ENCODE assay signal across 8 mouse cellular contexts in genomic region chr14:25805871-25806270, GRCm38 (mm10). TPM values are rescaled to one million over a fixed set of nuclear protein-coding genes. Genes with fewer than 3 reads are reported as not detected.
DNase-seq lines count a peak whose midpoint lies in the region; ATAC-seq and TF ChIP-seq lines count a peak whose summit lies in the region.

No protein-coding gene starts in this region.

- H3K9me3 ChIP-seq in ES-E14 (ENCODE audit: control insufficient read depth, insufficient read depth, low read depth, low read length) = no peaks in the 10 kb centered on the region
- H3K9me3 ChIP-seq in embryonic facial prominence, embryonic 15.5 days (replicated peaks) = no peaks in the 10 kb centered on the region
- no peaks in the 10 kb centered on the region for H3K9me3 ChIP-seq in kidney, embryonic 15.5 days (replicated peaks)
- no peaks in the 10 kb centered on the region for H3K9me3 ChIP-seq in liver, embryonic 11.5 days (ENCODE audit: control insufficient read depth, low read length)

- H3K36me3 ChIP-seq in ES-E14 (ENCODE audit: control insufficient read depth, insufficient read depth, low read length, poor library complexity, severe bottlenecking) (no peaks in the 10 kb centered on the region), myocyte (ENCODE audit: control insufficient read depth, insufficient read depth) (no peaks in the 10 kb centered on the region)
- H3K36me3 ChIP-seq in embryonic facial prominence, embryonic 15.5 days = no peaks in the 10 kb centered on the region
- no peaks in the 10 kb centered on the region for H3K36me3 ChIP-seq in kidney, embryonic 15.5 days
- H3K36me3 ChIP-seq in liver, embryonic 11.5 days (ENCODE audit: control insufficient read depth, insufficient read depth, low read length) = no peaks in the 10 kb centered on the region

- peak overlapping the region; percentile 68; the same call in 1 of the 2 replicates for H3K9ac ChIP-seq in ES-E14 (ENCODE audit: insufficient read depth, low read depth, low read length, poor library complexity, severe bottlenecking)
- no peak overlapping the region for H3K9ac ChIP-seq in embryonic facial prominence, embryonic 15.5 days
- H3K9ac ChIP-seq in kidney, embryonic 15.5 days = no peak overlapping the region
- no peak overlapping the region for H3K9ac ChIP-seq in liver, embryonic 11.5 days (ENCODE audit: low read depth, low read length)

- in situ Hi-C loops in ES-E14 (cut with MboI; ENCODE audit: low sequenced_read_pairs in 2 of 2, unreplicated experiment in 2 of 2) = no loop called here

- no peaks in the 10 kb centered on the region for H3K79me2 ChIP-seq in myocyte (ENCODE audit: control insufficient read depth, insufficient read depth)

- H3K27me3 ChIP-seq in embryonic facial prominence, embryonic 15.5 days = no peaks in the 10 kb centered on the region
- no peaks in the 10 kb centered on the region; the same call in 1 of the 2 replicates for H3K27me3 ChIP-seq in kidney, embryonic 15.5 days
- no peaks in the 10 kb centered on the region for H3K27me3 ChIP-seq in myocyte (ENCODE audit: control insufficient read depth, insufficient read depth, insufficient read length)
- H3K27me3 ChIP-seq in liver, embryonic 11.5 days (replicated peaks; ENCODE audit: control insufficient read depth, insufficient read depth, low read length) = no peaks in the 10 kb centered on the region

- H3K4me2 ChIP-seq in embryonic facial prominence, embryonic 15.5 days (replicated peaks) = no peak overlapping the region
- no peak overlapping the region for H3K4me2 ChIP-seq in kidney, embryonic 15.5 days
- no peak overlapping the region for H3K4me2 ChIP-seq in myocyte (ENCODE audit: low read depth)
- no peak overlapping the region for H3K4me2 ChIP-seq in liver, embryonic 11.5 days

- peaks cover 1 to 8% of the 10 kb centered on the region in 2 experiments; a peak in 1 of 4 replicates for H3K4me1 ChIP-seq in ES-E14 (ENCODE audit: control insufficient read depth in 2 of 2, insufficient read depth in 2 of 2, low read length in 2 of 2, poor library complexity in 1 of 2)
- H3K4me1 ChIP-seq in embryonic facial prominence, embryonic 15.5 days = peaks cover 16% of the 10 kb centered on the region
- H3K4me1 ChIP-seq in kidney, embryonic 15.5 days = peaks cover 30% of the 10 kb centered on the region
- H3K4me1 ChIP-seq in liver, embryonic 11.5 days (replicated peaks; ENCODE audit: control insufficient read depth, insufficient read depth, low read length) = no peaks in the 10 kb centered on the region

- 62% methylated on average over 7 of the region's 7 CpGs for WGBS in embryonic facial prominence, embryonic 15.5 days
- 41% methylated on average over 7 of the region's 7 CpGs for WGBS in kidney, embryonic 15.5 days
- 70% methylated on average over 7 of the region's 7 CpGs for WGBS in liver, embryonic 11.5 days

- peak; percentile 31; the same call in 1 of the 2 replicates for ATAC-seq in frontal cortex, adult (ENCODE audit: low TSS enrichment)
- peak; percentile 37; the same call in 1 of the 2 replicates for ATAC-seq in embryonic facial prominence, embryonic 15.5 days (ENCODE audit: insufficient number of reproducible peaks, low FRiP score, low TSS enrichment, low read depth)
- ATAC-seq in kidney, embryonic 15.5 days (replicated peaks; ENCODE audit: low FRiP score) = peak; percentile 42; the same call in 1 of the 2 replicates
- ATAC-seq in liver, embryonic 11.5 days (replicated peaks; ENCODE audit: low FRiP score) = no peak

- H3K4me3 ChIP-seq in ES-E14 (ENCODE audit: insufficient read depth in 1 of 2, low read depth in 1 of 2, low read length in 2 of 2, poor library complexity in 1 of 2, severe bottlenecking in 1 of 2) (no peak overlapping the region), myocyte (no peak overlapping the region)
- no peak overlapping the region for H3K4me3 ChIP-seq in embryonic facial prominence, embryonic 15.5 days (replicated peaks)
- no peak overlapping the region for H3K4me3 ChIP-seq in kidney, embryonic 15.5 days (replicated peaks)
- H3K4me3 ChIP-seq in liver, embryonic 11.5 days (ENCODE audit: low read depth, low read length) = no peak overlapping the region

- no peak overlapping the region for H3ac ChIP-seq in myocyte (ENCODE audit: control insufficient read depth, insufficient read length)

- no peak for TF ChIP-seq POLR2A in myocyte (IDR thresholded peaks at IDR 0.05; ENCODE audit: insufficient read length, low read depth)

- no peak overlapping the region for H3K27ac ChIP-seq in ES-E14 (ENCODE audit: insufficient read depth, low read depth, low read length, poor library complexity, severe bottlenecking)
- 0 out of 2 replicates have a peak overlapping the region, but pooled peaks have one; percentile 1 for H3K27ac ChIP-seq in embryonic facial prominence, embryonic 15.5 days (replicated peaks)
- peak overlapping the region; percentile 49 for H3K27ac ChIP-seq in kidney, embryonic 15.5 days
- H3K27ac ChIP-seq in liver, embryonic 11.5 days (ENCODE audit: low read depth, low read length) = no peak overlapping the region

- DNase-seq in frontal cortex, postnatal 25 days (ENCODE audit: low spot score in 2 of 2) = no peak
- DNase-seq in ES-E14 (ENCODE audit: low read depth, low spot score) = no peak
- no peak for DNase-seq in liver, embryonic 11.5 days (ENCODE audit: low spot score)
- no peak for DNase-seq in urinary bladder, postnatal 10 days (ENCODE audit: low spot score)

TF ChIP-seq in ES-E14, 5 proteins besides CTCF, POLR2A, EP300 and RAD21:
- TF ChIP-seq CHD2 (IDR thresholded peaks at IDR 0.05; ENCODE audit: low read depth, low read length) (no peak), ZC3H11A (IDR thresholded peaks at IDR 0.05; ENCODE audit: borderline replicate concordance, low read depth, low read length) (no peak), MAFK (IDR thresholded peaks at IDR 0.05; ENCODE audit: insufficient read depth, low read depth, low read length) (no peak), HCFC1 (IDR thresholded peaks at IDR 0.05; ENCODE audit: borderline replicate concordance, insufficient read depth, low read length) (no peak), ZNF384 (IDR thresholded peaks at IDR 0.05; ENCODE audit: low read depth, low read length) (no peak)

TF ChIP-seq in myocyte, 11 proteins besides CTCF, POLR2A, EP300 and RAD21:
- TF ChIP-seq USF1 (IDR thresholded peaks at IDR 0.05; ENCODE audit: low read depth) = no peak
- TF ChIP-seq TCF3 (IDR thresholded peaks at IDR 0.05; ENCODE audit: insufficient read length, low read depth) = no peak
- TF ChIP-seq MYOG (IDR thresholded peaks at IDR 0.05; ENCODE audit: control insufficient read depth in 1 of 3, insufficient read depth in 1 of 3, insufficient read length in 2 of 3, low read depth in 2 of 3) = peak in 1 of 3 experiments; percentile 27
- TF ChIP-seq MYOD1 (IDR thresholded peaks at IDR 0.05; ENCODE audit: control insufficient read depth in 1 of 3, insufficient read length in 2 of 3, low read depth in 2 of 3) = peak in 2 of 3 experiments; percentile 83 to 91

RNA-seq across cellular contexts. Expression of gene Anxa11, which starts 36.1 kb away (rescaled TPM):
- total RNA-seq in ES-E14 (2012; rRNA removed) = 17.0 and 18.7 TPM in 2 replicates
- 29.4 and 29.6 TPM in 2 replicates for polyA plus RNA-seq in embryonic facial prominence, embryonic 15.5 days (2015; fragmentation: Nextera tagmentation; extraction: Ambion mirVana)
- 46.1 and 46.6 TPM in 2 replicates for polyA plus RNA-seq in kidney, embryonic 15.5 days (2015; fragmentation: Nextera tagmentation; extraction: Ambion mirVana)
- 140 TPM for polyA plus RNA-seq in myocyte (2012; fragmentation: generic; extraction: Trizol)
- 13.1 and 16.5 TPM in 2 replicates for polyA plus RNA-seq in liver, embryonic 11.5 days (2014; fragmentation: Nextera tagmentation; extraction: Ambion mirVana)

RNA-seq across cellular contexts. Expression of gene Zcchc24, which starts 37.0 kb away (rescaled TPM):
- 4.1 and 5.7 TPM in 2 replicates for total RNA-seq in ES-E14 (2012; rRNA removed)
- polyA plus RNA-seq in embryonic facial prominence, embryonic 15.5 days (2015; fragmentation: Nextera tagmentation; extraction: Ambion mirVana) = 34.0 and 35.2 TPM in 2 replicates
- polyA plus RNA-seq in kidney, embryonic 15.5 days (2015; fragmentation: Nextera tagmentation; extraction: Ambion mirVana) = 18.3 and 21.0 TPM in 2 replicates
- polyA plus RNA-seq in myocyte (2012; fragmentation: generic; extraction: Trizol) = 86.2 TPM
- polyA plus RNA-seq in liver, embryonic 11.5 days (2014; fragmentation: Nextera tagmentation; extraction: Ambion mirVana) = 11.3 and 13.4 TPM in 2 replicates

Comparison
In these comparisons a context has a peak if more than half of its experiments do, and no peak if none do; other contexts are left out.
1. H3K27ac ChIP-seq: peak in embryonic facial prominence, embryonic 15.5 days (single experiment) and kidney, embryonic 15.5 days (single experiment); none in ES-E14 (single experiment) and liver, embryonic 11.5 days (single experiment).